Mouse (Mus musculus): ENCODE measurements around the gene Nxt2. TPM values are rescaled to one million over a fixed set of nuclear protein-coding genes. Genes with fewer than 3 reads are reported as not detected.
"Not testable (repeated sequence)": the region's sequence is repeated elsewhere in the genome, so short reads cannot be mapped to it uniquely, and the experiment has no call there.

Gene Nxt2
- polyA plus RNA-seq, 1 experiment from 2014 or later: 22.9 TPM

- not testable (repeated sequence) for H3K4me1 ChIP-seq
- whole genome bisulfite sequencing: 77% methylated on average over 1 of the region's 1 CpGs
Measured at GRCm38 (mm10) chrX:142236146-142236545, 9.6 kb downstream of the Nxt2 start.

GRCm38 (mm10) chrX:142237101-142237500 lies 10.5 kb downstream of the Nxt2 start:
- H3K9me3 ChIP-seq: no peaks in the 10 kb centered on the region
- WGBS: 49% methylated on average over 2 of the region's 2 CpGs

More at GRCm38 (mm10) chrX:142236146-142236545, 9.6 kb downstream of the Nxt2 start:
- not testable (repeated sequence) for ATAC-seq (ENCODE audit: insufficient read depth, low FRiP score, low read depth); H3K36me3 ChIP-seq; H3K4me3 ChIP-seq (replicated peaks); H3K9me3 ChIP-seq; H3K4me2 ChIP-seq; H3K27ac ChIP-seq; H3K27me3 ChIP-seq (replicated peaks); H3K9ac ChIP-seq

GRCm38 (mm10) chrX:142245682-142246327 lies 19.2 kb downstream of the Nxt2 start:
- H3K27me3 ChIP-seq (replicated peaks): no peaks in the 10 kb centered on the region
- ATAC-seq (ENCODE audit: insufficient read depth, low FRiP score, low read depth): no peak
- 67% methylated on average over 5 of the region's 5 CpGs for WGBS
- no peak overlapping the region for H3K9ac ChIP-seq
- no peak overlapping the region for H3K27ac ChIP-seq
- H3K4me3 ChIP-seq (replicated peaks): no peak overlapping the region
- H3K9me3 ChIP-seq: no peaks in the 10 kb centered on the region
- no peaks in the 10 kb centered on the region for H3K36me3 ChIP-seq
- H3K4me1 ChIP-seq: no peaks in the 10 kb centered on the region
- H3K4me2 ChIP-seq: no peak overlapping the region

More at GRCm38 (mm10) chrX:142237101-142237500, 10.5 kb downstream of the Nxt2 start:
- Histone ChIP-seq H3K9ac (no peak overlapping the region), H3K4me2 (no peak overlapping the region), H3K36me3 (no peaks in the 10 kb centered on the region), H3K4me1 (no peaks in the 10 kb centered on the region), H3K4me3 (replicated peaks) (no peak overlapping the region), H3K27me3 (replicated peaks) (no peaks in the 10 kb centered on the region), H3K27ac (no peak overlapping the region)
- no peak for ATAC-seq (ENCODE audit: insufficient read depth, low FRiP score, low read depth)

- Histone ChIP-seq H3K27ac (no peak overlapping the region), H3K4me2 (no peak overlapping the region), H3K36me3 (no peaks in the 10 kb centered on the region), H3K4me1 (no peaks in the 10 kb centered on the region), H3K9ac (no peak overlapping the region), H3K4me3 (replicated peaks) (no peak overlapping the region), H3K27me3 (replicated peaks) (no peaks in the 10 kb centered on the region), H3K9me3 (no peaks in the 10 kb centered on the region)
- whole genome bisulfite sequencing: 67% methylated on average over 7 of the region's 7 CpGs
- ATAC-seq (ENCODE audit: insufficient read depth, low FRiP score, low read depth): no peak
Measured at GRCm38 (mm10) chrX:142250008-142250736, 23.6 kb downstream of the Nxt2 start.

- no peak for ATAC-seq (ENCODE audit: insufficient read depth, low FRiP score, low read depth)
- WGBS: 49% methylated on average over 3 of the region's 3 CpGs
Measured at GRCm38 (mm10) chrX:142276031-142276430, 49.5 kb downstream of the Nxt2 start.

GRCm38 (mm10) chrX:142276573-142276972 lies 50.0 kb downstream of the Nxt2 start:
- Histone ChIP-seq H3K4me1 (no peaks in the 10 kb centered on the region), H3K9me3 (no peaks in the 10 kb centered on the region), H3K4me3 (replicated peaks) (no peak overlapping the region), H3K27ac (no peak overlapping the region), H3K9ac (no peak overlapping the region), H3K36me3 (no peaks in the 10 kb centered on the region), H3K27me3 (replicated peaks) (no peaks in the 10 kb centered on the region), H3K4me2 (no peak overlapping the region)
- ATAC-seq (ENCODE audit: insufficient read depth, low FRiP score, low read depth): no peak
- 40% methylated on average over 3 of the region's 3 CpGs for WGBS

More at GRCm38 (mm10) chrX:142276031-142276430, 49.5 kb downstream of the Nxt2 start:
- Histone ChIP-seq H3K4me3 (replicated peaks) (no peak overlapping the region), H3K27me3 (replicated peaks) (no peaks in the 10 kb centered on the region), H3K4me1 (no peaks in the 10 kb centered on the region), H3K27ac (no peak overlapping the region), H3K9me3 (no peaks in the 10 kb centered on the region), H3K9ac (no peak overlapping the region), H3K4me2 (no peak overlapping the region), H3K36me3 (no peaks in the 10 kb centered on the region)

GRCm38 (mm10) chrX:142285905-142286304 lies 59.3 kb downstream of the Nxt2 start:
- no peaks in the 10 kb centered on the region for H3K9me3 ChIP-seq
- no peak overlapping the region for H3K27ac ChIP-seq
- H3K4me3 ChIP-seq (replicated peaks): no peak overlapping the region
- no peaks in the 10 kb centered on the region for H3K27me3 ChIP-seq (replicated peaks)
- WGBS: 39% methylated on average over 5 of the region's 5 CpGs
- H3K4me1 ChIP-seq: no peaks in the 10 kb centered on the region
- no peak for ATAC-seq (ENCODE audit: insufficient read depth, low FRiP score, low read depth)
- H3K4me2 ChIP-seq: no peak overlapping the region
- no peaks in the 10 kb centered on the region for H3K36me3 ChIP-seq
- H3K9ac ChIP-seq: no peak overlapping the region

Other genes with a start within 250 kb of the Nxt2 start
- 0.03 and 0.08 TPM in 2 replicates for gene Gucy2f, start 29.8 kb upstream of the Nxt2 start, polyA plus RNA-seq (2015; fragmentation: Nextera tagmentation; extraction: Ambion mirVana)
- gene Kcne1l, start 79.5 kb downstream of the Nxt2 start, polyA plus RNA-seq (2015; fragmentation: Nextera tagmentation; extraction: Ambion mirVana): 30.7 and 34.2 TPM in 2 replicates
- 13.1 and 14.2 TPM in 2 replicates for gene Acsl4, start 163.8 kb downstream of the Nxt2 start, polyA plus RNA-seq (2015; fragmentation: Nextera tagmentation; extraction: Ambion mirVana)

Measured in stomach, embryonic 15.5 days (tissue).